Mouse (Mus musculus) retina, postnatal 7 days (tissue): ENCODE data around the gene Rilp.
"Not testable (repeated sequence)": the region's sequence is repeated elsewhere in the genome, so short reads cannot be mapped to it uniquely, and the experiment has no call there.

Experiments used
- DNase-seq: peaks from one replicate; pipeline ENCODE4 v3.0.0-alpha.2; 2012; ENCODE audit warnings: low read depth, low spot score

Rilp gene

DNA sequence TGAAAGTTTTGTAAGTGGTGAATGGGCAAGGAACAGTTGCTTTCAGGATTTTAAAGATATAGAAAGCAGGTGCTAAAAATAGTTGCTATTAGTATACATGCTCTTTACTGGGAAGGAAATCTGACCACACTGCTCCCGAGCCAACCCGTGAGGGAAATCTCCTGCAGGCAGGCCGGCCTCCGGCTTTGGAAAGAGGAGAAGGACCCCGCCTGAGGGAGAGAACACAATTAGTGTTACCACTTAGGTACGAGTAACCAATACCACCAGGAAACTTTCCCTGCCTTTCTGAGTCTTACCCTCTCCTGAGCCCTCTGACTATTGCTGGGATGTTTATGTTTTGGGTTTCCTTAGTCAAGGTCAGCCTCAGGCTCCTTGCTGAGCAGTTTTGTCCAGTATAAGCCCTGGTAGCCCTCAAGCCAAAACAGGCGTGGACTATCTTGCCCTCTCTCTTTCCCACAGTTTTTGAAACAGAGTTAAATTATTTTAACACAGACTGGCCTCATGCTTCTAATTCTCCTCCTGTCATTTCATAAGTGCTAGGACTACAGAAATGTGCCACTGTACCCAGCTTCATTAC, 43.1 kb downstream of the Rilp start:
- DNase-seq, result no peak

- not testable (repeated sequence) for DNase-seq
These were observed 46.1 kb downstream of the Rilp start for GRCm38 (mm10) chr11:75556006-75556405.

DNA sequence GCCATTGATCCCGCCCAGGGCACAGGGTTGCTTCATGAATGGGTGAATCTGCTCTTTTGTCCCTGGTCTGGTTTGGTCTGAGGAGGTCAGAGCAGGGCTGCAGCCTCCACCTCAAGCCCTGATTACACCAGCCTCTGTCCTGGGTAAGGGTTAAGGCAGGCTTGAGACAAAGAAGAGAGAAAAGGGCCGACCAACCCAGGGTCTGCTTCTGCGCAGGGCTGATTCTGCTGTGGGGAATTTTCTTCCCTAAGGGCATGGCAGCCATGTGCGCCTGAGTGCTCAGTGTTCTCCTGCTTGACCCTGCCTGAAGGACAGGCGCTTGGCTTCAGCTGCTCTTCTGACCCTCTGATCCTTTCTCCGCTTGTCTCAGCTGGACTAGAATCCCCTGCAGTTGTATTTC, 47.2 kb downstream of the Rilp start:
- DNase-seq, result no peak

- DNase-seq, result no peak
These were observed 48.2 kb downstream of the Rilp start for GRCm38 (mm10) chr11:75558101-75558500.

DNA sequence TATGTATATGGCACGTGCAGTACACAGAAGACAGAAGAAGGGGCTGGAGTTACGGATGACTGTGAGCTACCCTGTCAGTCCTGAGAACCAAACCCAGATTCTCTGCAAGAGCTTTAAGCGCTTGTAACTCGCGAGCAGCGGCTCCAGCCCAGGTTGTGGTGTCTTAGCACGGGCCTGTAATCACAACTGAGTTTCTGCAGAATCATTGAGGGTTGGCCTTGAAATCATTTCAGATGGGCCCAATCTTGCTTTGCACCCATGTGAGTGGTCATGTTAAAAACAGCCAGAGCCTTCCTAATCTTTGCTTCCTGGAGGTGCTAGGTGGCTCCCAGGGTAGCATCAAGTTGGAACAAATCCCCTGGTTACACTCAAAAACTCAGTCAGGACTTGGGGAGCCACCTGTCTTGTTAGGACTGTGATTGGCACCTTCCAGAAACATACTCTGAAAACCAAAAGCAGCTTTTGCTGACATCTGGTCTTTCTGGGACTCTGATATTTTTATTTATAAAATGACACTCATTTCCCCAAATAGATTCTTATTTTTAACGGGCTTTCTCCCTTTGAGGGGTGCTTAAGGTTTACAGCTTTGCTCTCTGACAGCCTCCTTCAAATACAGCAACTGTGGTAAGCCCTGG, 50.1 kb downstream of the Rilp start:
- no peak for DNase-seq

DNA sequence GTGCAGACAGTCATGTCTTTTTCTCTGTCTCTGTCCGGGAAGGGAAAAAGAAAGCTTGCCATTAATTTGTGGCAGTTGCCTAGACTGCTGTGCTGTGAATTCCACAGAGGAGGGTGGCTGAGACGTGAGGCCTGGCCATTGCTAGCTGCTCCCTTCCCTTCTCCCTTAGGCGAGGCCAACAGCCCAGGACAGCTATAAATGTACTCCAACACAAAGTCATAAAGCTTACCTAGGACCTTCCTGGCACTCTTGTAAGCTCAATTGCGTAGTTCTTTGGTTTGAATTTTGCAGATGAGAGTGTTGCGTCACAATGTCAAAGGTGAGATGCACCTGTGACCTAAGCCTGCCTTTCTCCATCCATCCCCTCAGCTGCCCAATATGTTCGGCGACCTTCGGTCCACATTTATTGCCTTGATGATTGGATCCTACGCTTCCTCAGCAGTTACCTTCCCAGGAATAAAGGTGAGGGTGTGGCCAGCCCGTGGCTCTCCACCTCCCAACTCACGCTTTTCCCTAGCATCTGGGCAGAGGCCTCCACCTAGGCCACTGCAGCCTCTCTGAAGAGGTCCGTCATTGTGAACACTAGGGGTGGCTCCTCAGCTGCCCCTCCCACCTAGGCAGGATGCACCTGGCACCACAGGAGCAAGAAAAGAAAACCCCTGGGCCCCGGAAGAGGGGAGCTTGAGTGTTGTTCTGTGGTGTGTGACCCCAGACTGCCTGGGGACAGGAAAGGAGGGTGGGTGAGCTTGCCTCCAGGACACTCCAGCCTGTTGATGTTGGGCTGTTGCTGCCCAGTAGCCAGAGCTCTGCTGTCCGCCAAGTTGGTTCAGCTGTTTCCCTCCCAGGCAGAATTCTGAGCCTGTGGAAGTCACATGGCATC, 50.9 kb downstream of the Rilp start:
- DNase-seq, result no peak

DNA sequence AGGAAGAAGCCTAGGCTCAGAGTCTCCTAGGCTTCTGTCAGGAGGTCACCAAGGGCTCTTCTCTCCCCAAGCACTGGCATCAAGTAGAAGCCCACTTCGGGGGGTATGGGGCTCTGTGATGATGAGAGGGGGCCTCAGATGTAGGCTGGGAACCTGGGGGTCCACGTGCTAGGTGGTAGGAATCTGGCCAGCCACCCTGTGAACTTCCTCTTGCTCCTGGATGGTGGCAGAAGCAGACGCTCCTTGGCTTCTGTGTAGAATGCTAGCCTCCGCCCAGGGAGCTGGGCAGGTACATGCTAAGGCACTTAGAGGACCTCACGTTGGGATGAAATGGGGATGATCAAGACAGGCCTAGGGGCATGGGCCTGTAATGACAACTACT, 51.5 kb downstream of the Rilp start:
- DNase-seq, result no peak
